Mouse (Mus musculus) layer of hippocampus, adult 11-12 months (tissue): Measurements from ENCODE around the gene Lamp2.
"Not testable (repeated sequence)": the region's sequence is repeated elsewhere in the genome, so short reads cannot be mapped to it uniquely, and the experiment has no call there.

Experiments used
- DNase-seq: peaks from one replicate; pipeline ENCODE4 v3.0.0; 2022; ENCODE audit warnings: low spot score

Gene Lamp2

DNA sequence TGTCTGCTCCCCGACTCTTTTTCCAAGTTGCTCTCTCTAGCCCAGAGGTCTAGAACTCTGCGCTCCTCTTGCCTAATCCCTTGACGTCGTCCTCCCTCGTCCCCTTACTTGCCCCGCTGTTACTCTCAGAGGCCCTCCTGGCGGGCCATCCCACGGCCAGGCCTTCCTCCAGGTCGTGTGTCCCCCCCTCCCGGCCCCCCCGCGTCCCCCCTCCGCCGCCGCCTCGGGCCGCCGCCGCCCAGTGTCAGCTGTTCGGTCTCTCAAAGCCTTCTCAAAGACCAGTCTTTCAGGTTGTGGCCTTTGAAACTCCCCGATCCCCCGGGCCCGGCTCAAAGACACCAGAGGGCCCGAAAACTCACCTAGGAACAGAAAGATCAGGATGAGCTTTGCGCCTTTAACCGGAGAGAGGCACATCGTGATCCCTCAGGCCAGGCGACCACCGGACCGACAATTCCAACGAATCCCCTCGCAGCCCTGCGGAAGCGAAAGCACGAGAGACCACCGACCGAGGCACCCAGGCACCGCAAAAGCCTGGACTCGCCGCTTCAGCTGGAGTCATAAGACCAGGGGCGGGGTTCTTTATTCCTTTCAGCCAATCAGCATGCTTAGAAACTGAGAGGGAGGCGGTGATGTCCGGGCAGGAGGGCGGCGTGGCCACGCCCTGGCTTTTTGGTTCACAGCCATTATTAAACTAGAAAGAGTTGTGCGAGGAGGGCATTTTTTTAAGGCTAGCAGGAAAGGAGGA lies at the start of gene Lamp2:
Gene Lamp2 (minus strand): TSS at position 565 of the 745 bp plus-strand sequence.
- peak; percentile 87 for DNase-seq

DNA sequence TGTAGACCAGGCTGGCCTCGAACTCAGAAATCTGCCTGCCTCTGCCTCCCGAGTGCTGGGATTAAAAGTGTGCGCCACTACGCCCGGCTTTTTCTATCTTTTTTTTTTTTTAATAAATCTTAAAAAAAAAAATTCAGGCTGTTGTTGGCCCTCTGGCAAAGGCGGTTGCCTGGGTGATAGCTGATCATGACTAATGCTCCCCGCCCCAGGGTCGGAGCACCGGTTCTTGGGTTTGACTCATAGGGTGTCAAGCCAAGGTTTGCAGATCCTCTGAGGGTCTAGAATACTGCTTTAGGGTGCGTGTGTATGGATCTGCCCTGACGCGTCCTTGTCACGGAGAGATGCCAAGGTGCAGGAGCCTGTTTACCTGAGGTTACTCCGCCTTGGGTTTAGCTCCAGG lies 48.6 kb upstream of the Lamp2 start:
- DNase-seq: no peak

GRCm38 (mm10) chrX:38502182-38502581 lies 45.9 kb upstream of the Lamp2 start:
- not testable (repeated sequence) for DNase-seq

DNA sequence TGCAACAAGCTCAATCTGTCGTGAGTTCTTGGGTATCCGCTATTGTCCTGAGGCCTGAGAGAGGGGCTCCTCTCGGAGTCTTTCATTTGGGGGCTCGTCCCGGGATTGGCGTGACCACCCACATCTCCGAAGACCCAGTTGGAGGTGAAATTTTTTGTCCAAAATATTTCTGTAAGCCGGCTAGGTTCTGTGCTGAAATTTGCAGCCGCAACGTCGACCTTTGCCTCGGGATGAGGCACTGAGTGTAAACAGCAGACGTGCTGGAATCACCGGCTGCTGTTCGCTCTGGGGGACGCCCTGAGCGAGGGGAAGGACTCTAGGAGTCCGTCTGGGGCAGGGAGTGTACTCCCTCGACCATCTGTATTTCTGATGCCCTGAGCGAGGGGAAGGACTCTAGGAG lies 29.2 kb upstream of the Lamp2 start:
- DNase-seq: not testable (repeated sequence)

- DNase-seq: no peak
Observed at GRCm38 (mm10) chrX:38478583-38478982, 22.3 kb upstream of the Lamp2 start.

DNA sequence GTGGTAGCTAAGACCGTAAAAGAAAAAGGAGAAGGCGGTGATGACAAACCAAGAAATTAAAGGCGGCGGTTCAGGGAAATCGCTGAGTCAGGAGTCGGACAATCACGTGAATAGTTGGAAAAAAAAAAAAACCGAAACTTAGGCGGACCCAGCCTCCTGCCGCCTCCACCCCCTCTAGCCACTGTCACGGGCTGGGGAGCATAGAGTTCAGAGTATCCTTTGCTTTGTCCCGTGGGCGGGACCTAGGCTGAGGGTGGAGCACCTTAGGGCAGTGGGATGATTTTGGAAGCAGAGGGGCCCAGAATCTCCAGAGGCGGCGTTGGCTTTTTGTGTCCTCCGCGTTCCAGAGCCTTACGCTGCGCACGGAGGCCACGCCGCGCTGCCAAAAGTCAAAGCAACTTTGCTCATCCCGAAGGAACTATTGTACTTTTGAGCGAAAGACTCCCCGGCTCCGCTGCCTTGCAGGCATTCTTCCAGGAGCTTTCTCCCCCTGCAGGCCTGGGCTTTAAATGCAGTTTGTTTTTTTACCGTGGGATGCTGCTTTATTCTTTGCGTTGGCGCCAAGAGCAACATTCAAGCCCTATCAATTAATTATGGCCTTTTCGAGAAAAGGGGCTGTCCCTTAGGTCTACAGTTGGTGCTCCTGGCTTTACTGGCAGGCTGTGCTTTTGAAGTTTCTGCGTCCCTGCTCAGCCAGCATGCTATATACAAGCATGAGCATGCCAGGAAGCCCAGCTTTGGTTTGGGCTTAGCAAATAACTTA lies 17.5 kb upstream of the Lamp2 start:
- DNase-seq: peak; percentile 51

DNA sequence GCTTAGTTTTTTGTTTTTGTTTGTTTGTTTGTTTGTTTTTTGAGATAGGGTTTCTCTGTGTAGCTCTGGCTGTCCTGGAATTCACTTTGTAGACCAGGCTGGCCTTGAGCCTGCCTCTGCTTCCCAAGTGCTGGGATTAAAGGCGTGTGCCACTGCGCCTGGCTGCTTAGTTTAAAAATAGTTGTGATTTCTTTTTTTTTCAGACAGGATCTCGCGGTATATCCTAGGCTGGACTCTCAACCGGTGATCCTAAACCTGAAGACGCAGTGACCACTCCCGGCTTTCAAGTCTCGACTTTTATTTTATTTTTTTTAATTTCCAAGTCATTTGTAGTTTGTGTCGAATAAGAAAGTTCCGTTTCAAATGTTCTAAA lies 16.9 kb upstream of the Lamp2 start:
- no peak for DNase-seq

DNA sequence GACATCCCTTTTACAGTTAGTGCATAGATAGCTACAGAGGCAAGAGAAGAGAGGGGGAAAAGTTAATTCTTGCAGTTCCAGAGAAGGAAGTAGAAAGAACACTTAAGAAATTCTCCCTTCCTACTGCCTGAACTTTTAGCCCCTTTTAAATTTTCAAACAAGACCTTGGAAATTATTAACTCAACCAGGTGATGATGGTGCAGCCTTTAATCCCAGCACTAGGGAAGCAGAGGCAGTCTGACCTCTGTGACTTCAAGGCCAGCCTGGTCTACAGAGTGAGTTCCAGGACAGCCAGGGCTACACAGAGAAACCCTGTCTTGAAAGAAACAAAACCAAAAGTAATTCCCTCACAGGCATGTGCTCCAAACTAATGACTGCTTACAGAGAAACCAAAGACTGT lies 10.0 kb upstream of the Lamp2 start:
- no peak for DNase-seq

DNA sequence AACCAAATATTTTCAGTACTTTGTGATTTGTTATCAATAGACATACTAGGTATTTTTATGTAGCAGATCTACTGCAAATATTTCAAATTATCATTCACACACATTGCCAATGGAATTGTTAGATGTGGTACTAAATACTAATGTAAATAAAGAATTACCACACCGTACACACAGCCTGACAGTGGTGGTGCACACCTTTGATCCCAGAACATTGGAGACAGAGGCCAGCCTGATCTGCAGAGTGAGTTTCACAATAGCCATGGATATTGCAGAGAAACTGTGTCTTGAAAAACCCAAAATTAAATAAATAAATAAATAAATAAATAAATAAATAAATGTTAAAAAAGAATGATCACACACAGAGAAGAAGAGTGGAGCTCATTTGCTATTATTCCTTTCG lies 6.9 kb upstream of the Lamp2 start:
- no peak for DNase-seq

- DNase-seq: no peak
Observed at GRCm38 (mm10) chrX:38462101-38462500, 5.8 kb upstream of the Lamp2 start.

- DNase-seq: no peak
Observed at GRCm38 (mm10) chrX:38460887-38461286, 4.6 kb upstream of the Lamp2 start.

GRCm38 (mm10) chrX:38459076-38459475 lies 2.8 kb upstream of the Lamp2 start:
- no peak for DNase-seq

- no peak for DNase-seq
Observed at GRCm38 (mm10) chrX:38456635-38457006, 367 bp upstream of the Lamp2 start.

DNA sequence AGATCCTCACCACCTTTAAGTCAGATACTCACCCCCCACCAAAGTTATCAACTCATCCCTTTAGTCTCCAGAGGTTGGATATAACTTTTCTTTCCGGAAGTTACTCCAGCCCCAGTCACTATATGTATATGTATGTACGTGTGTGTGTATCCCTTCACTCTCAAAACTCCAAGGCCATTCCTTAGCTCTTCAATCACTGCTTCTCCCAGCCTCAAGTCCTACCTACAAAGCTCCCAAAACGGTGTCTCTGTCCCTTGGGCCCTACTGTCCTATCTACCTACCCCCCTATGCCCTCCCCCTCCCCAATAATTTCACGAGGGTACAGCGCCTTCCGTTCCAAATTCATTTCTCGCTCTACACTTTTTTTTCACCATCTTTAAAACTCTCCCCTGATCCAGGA lies 780 bp downstream of the Lamp2 start:
- no peak for DNase-seq

DNA sequence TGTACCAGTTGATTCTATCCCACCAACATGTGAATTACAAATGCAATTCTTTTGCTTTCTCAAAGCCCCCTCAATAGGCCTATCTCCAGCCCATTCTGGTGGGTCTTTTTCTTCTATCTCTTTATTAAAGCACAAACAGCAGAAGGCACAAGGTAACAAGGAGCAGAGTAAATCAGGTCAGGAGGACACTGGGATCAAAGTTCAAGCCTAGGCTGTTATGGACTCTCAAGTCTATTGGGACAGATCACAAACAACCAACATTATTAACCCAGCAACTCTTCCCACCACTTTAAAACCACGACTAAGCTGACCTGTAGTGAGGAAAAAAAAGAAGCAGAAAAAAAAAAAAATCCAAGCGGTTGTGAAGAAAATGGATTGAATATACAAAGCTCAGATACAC lies 1.4 kb downstream of the Lamp2 start:
- DNase-seq: no peak

GRCm38 (mm10) chrX:38453924-38454323 lies 2.3 kb downstream of the Lamp2 start:
- DNase-seq: no peak

DNA sequence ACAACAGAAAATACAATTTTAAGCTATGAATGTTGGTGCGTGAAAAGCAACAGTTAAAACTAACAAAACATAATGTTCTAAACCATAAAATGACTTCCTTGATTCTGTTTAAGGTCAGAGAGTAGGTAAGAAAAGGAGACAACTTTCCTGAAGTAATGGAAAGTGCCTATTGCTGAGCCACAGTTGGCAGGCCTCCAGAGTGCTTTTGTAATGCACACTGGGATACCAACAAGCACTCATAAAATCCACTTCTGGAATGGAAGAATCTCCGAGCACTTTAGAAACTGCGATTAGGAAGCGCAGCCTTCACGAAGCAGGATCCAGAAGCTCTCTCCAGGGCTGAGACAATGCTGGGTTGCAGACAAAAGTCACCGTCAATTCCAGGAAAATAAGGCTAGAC lies 5.8 kb downstream of the Lamp2 start:
- no peak for DNase-seq

- DNase-seq: no peak
Observed at GRCm38 (mm10) chrX:38445705-38446104, 10.5 kb downstream of the Lamp2 start.

- DNase-seq: no peak
Observed at GRCm38 (mm10) chrX:38442425-38442824, 13.8 kb downstream of the Lamp2 start.

DNA sequence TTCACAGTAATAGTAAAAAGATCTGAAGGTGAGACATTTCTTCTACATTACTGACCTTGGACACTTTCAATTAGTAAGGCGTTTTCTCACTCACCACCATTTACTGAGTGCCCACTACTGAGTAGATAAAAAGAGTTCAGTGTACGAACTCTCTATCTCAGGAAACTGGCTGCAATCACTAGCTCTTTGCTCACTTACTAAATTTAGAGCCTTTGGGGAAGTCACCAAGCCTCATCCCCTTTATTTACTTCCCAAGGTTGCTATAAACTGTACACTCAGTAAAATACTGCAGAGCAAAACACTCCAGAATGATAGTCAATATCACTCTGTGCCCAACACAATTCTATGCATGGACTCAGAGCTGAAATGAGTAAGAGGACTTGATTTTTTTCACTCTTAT lies 16.6 kb downstream of the Lamp2 start:
- DNase-seq: no peak

DNA sequence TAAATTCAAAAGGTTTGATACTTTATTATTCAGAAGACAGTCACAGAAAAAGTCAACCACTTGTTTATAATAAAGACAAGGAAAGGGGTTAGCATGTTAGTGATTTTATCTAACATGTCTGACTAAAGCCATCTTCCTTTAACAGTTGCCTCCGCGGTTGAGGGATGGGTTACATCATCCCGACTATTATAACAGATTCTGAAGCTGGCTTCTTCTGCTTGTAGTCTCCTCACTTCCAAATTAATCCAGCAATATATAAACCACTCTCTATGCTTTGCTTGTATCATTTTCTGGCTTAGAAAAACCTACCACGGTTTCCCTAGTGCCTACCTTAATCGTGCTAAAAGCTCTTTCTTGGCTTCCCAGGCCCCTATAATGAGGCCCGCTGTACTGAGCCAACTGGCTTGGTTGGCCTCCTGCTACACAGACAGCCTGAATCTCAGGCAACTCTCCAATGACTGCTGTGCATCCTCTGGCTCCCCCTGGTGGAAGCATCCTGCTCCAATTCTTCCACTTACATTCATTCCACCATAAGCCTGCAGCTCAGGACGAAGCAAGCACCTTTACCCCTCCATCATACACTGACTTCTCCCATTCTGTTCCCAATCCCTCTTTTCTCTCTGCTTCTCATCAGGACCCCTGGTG lies 18.0 kb downstream of the Lamp2 start:
- peak; percentile 83 for DNase-seq

DNA sequence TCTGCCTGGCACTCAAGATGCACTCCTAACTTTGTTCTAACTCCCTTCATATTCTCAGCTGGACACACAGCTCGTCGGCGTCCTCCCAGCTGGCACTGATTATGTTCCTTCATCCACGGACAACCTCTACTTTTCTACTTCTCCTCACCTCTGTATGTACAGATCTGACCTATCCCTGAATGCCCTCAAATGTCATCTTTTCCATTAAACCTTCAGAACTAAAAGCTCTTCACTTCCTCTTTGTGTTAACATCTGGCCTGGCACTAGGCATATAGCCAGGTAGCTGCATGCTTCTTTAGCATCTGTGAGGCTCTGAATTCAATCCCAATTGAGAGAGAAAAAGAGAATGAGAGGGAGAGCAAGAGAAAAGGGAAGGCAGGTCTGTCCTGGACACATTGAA lies 26.8 kb downstream of the Lamp2 start:
- no peak for DNase-seq

GRCm38 (mm10) chrX:38428818-38429440 lies 27.3 kb downstream of the Lamp2 start:
- DNase-seq: peak; percentile 19
